Mouse (Mus musculus) left cerebral cortex, adult 2 months (tissue): Measurements from ENCODE around the gene Fam163a. TPM values are rescaled to one million over a fixed set of nuclear protein-coding genes. Genes with fewer than 3 reads are reported as not detected.
A peak's percentile ranks its signal among the peaks of the same experiment; 100 is the strongest.
"Not testable (repeated sequence)": the region's sequence is repeated elsewhere in the genome, so short reads cannot be mapped to it uniquely, and the experiment has no call there.

ENCODE experiments used
- DNase-seq, 2 experiments: peaks; one replicate each; pipeline ENCODE4 v3.0.0; 2021 to 2022; ENCODE audit warnings: low spot score in 2 of 2, mixed read lengths in 1 of 2; ENCODE audit errors: extremely low spot score in 1 of 2
- H3K27ac ChIP-seq: fragments of 200-600 bp; 2 replicates; pipeline ENCODE4 v1.8.1; 2022
- H3K4me3 ChIP-seq: fragments of 200-600 bp; 2 replicates; pipeline ENCODE4 v1.8.1; 2022
- CTCF ChIP-seq: fragments of 200-600 bp; IDR thresholded peaks from 2 replicates; pipeline ENCODE4 v1.8.1; 2022; ENCODE audit warnings: antibody characterized with exemption, mild to moderate bottlenecking, moderate library complexity
- intact Hi-C: fragments of 180-260 bp; cut with DNase I; formaldehyde crosslinking; loops from one replicate; pipeline ENCODE4 v1.15.1; 2025
- long read RNA-seq, 2 experiments: library from polyadenylated mRNA; stranded (forward); transcript quantifications; one replicate each; pipeline ENCODE4 v2.0.0; 2021; ENCODE audit warnings: borderline mapping rate in 2 of 2
- total RNA-seq, 2 experiments: library from RNA; stranded (reverse); gene quantifications; 2 replicates each; pipeline ENCODE4 v1.2.3; 2021

Fam163a gene
- 1 to 10 TPM; 8.0 to 8.4 TPM for total RNA-seq
- long read RNA-seq, experiment 1, partial matches to known transcripts, result 0 of 40 reads
- long read RNA-seq, experiment 1, other reads (novel, unspliced or antisense), result 40 of 40 reads
- long read RNA-seq, experiment 2, partial matches to known transcripts, result 2 of 32 reads
- long read RNA-seq, experiment 2, other reads (novel, unspliced or antisense), result 30 of 32 reads

GRCm38 (mm10) chr1:156204656-156205131, at the start of gene Fam163a:
Gene Fam163a (minus strand): TSS chr1:156205026.
- peak within 1 kb of the TSS; percentile 51 for H3K4me3 ChIP-seq
- no peak for TF ChIP-seq CTCF
- intact Hi-C loops, result no loop called here
- H3K27ac ChIP-seq, result peak within 1 kb of the TSS; percentile 34
- DNase-seq, result peak; percentile 38 to 40

GRCm38 (mm10) chr1:156251096-156251495, 46.3 kb upstream of the Fam163a start:
- intact Hi-C loops, DNase-seq, H3K27ac ChIP-seq, H3K4me3 ChIP-seq: not testable (repeated sequence)

GRCm38 (mm10) chr1:156247893-156248292, 43.1 kb upstream of the Fam163a start:
- no peak overlapping the region for H3K4me3 ChIP-seq
- no peak for DNase-seq
- TF ChIP-seq CTCF, result no peak
- H3K27ac ChIP-seq, result no peak overlapping the region
- intact Hi-C loops, result no loop called here

- intact Hi-C loops, result loop anchor here (2.0 kb wide), 1 partner anchor 155 kb away; no protein-coding TSS in a partner anchor
- DNase-seq, result peak; percentile 45 to 50
- H3K27ac ChIP-seq, result no peak overlapping the region
- peak; percentile 84 for TF ChIP-seq CTCF
- no peak overlapping the region for H3K4me3 ChIP-seq
Measured at GRCm38 (mm10) chr1:156241713-156242348, 37.0 kb upstream of the Fam163a start.

GRCm38 (mm10) chr1:156241035-156241434, 36.2 kb upstream of the Fam163a start:
- Histone ChIP-seq H3K4me3 (no peak overlapping the region), H3K27ac (no peak overlapping the region)
- intact Hi-C loops, result loop anchor here (2.0 kb wide), 1 partner anchor 154 kb away; no protein-coding TSS in a partner anchor
- DNase-seq, result no peak
- TF ChIP-seq CTCF, result peak; percentile 57

- H3K27ac ChIP-seq, result no peak overlapping the region
- no peak for TF ChIP-seq CTCF
- DNase-seq, result no peak
- H3K4me3 ChIP-seq, result no peak overlapping the region
- intact Hi-C loops, result no loop called here
Measured at GRCm38 (mm10) chr1:156231122-156231521, 26.3 kb upstream of the Fam163a start.

- TF ChIP-seq CTCF, result no peak
- intact Hi-C loops, result no loop called here
- no peak for DNase-seq
- H3K27ac ChIP-seq, result no peak overlapping the region
- no peak overlapping the region for H3K4me3 ChIP-seq
Measured at GRCm38 (mm10) chr1:156230339-156231089, 25.7 kb upstream of the Fam163a start.

- TF ChIP-seq CTCF, result peak; percentile 79
- Histone ChIP-seq H3K27ac (no peak overlapping the region), H3K4me3 (no peak overlapping the region)
- intact Hi-C loops, result loop anchor here (1.0 kb wide), 1 partner anchor 143 kb away; no protein-coding TSS in a partner anchor
- peak; percentile 51 to 60 for DNase-seq
Measured at GRCm38 (mm10) chr1:156229448-156229847, 24.6 kb upstream of the Fam163a start.

GRCm38 (mm10) chr1:156228728-156229127, 23.9 kb upstream of the Fam163a start:
- Histone ChIP-seq H3K4me3 (no peak overlapping the region), H3K27ac (no peak overlapping the region)
- no peak for TF ChIP-seq CTCF
- DNase-seq, result no peak
- intact Hi-C loops, result loop anchor here (1.0 kb wide), 1 partner anchor 142 kb away; no protein-coding TSS in a partner anchor

GRCm38 (mm10) chr1:156226903-156227302, 22.1 kb upstream of the Fam163a start:
- intact Hi-C loops, result no loop called here
- H3K4me3 ChIP-seq, result no peak overlapping the region
- no peak for TF ChIP-seq CTCF

GRCm38 (mm10) chr1:156222205-156223000, 17.6 kb upstream of the Fam163a start:
- no peak for TF ChIP-seq CTCF
- Histone ChIP-seq H3K4me3 (no peak overlapping the region), H3K27ac (no peak overlapping the region)
- DNase-seq, result no peak
- intact Hi-C loops, result no loop called here

More at GRCm38 (mm10) chr1:156226903-156227302, 22.1 kb upstream of the Fam163a start:
- no peak for DNase-seq
- no peak overlapping the region for H3K27ac ChIP-seq
